Mouse (Mus musculus): ENCODE data around the gene Lmna. TPM values are rescaled to one million over a fixed set of nuclear protein-coding genes. Genes with fewer than 3 reads are reported as not detected.

Lmna gene
- polyA plus RNA-seq, 1 experiment from 2014 or later = 189 TPM

GRCm38 (mm10) chr3:88447676-88448183 is 62.0 kb downstream of the Lmna start:
- Histone ChIP-seq H3K4me1 (peaks cover 29% of the 10 kb centered on the region), H3K4me2 (no peak overlapping the region), H3K9ac (no peak overlapping the region), H3K9me3 (replicated peaks) (no peaks in the 10 kb centered on the region), H3K27ac (no peak overlapping the region), H3K27me3 (replicated peaks) (peaks cover 77% of the 10 kb centered on the region), H3K4me3 (no peak overlapping the region), H3K36me3 (no peaks in the 10 kb centered on the region)
- ATAC-seq = no peak
- 42% methylated on average over 8 of the region's 8 CpGs for WGBS (ENCODE audit: insufficient replicate concordance)

- H3K9me3 ChIP-seq (replicated peaks) = no peaks in the 10 kb centered on the region
- no peak overlapping the region for H3K27ac ChIP-seq
- peaks cover 29% of the 10 kb centered on the region for H3K4me1 ChIP-seq
- no peak overlapping the region for H3K9ac ChIP-seq
- WGBS (ENCODE audit: insufficient replicate concordance) = 37% methylated on average over 8 of the region's 8 CpGs
- no peaks in the 10 kb centered on the region for H3K36me3 ChIP-seq
- no peak for ATAC-seq
- H3K4me2 ChIP-seq = no peak overlapping the region
- H3K4me3 ChIP-seq = no peak overlapping the region
- H3K27me3 ChIP-seq (replicated peaks) = peaks cover 77% of the 10 kb centered on the region
Observed at GRCm38 (mm10) chr3:88446471-88447123, 63.2 kb downstream of the Lmna start.

- no peak overlapping the region for H3K4me3 ChIP-seq
- H3K4me1 ChIP-seq = peaks cover 25% of the 10 kb centered on the region
- H3K9ac ChIP-seq = no peak overlapping the region
- H3K4me2 ChIP-seq = no peak overlapping the region
- H3K27ac ChIP-seq = no peak overlapping the region
- ATAC-seq = peak; percentile 55
- no peaks in the 10 kb centered on the region for H3K36me3 ChIP-seq
- peaks cover 77% of the 10 kb centered on the region for H3K27me3 ChIP-seq (replicated peaks)
- H3K9me3 ChIP-seq (replicated peaks) = no peaks in the 10 kb centered on the region
- WGBS (ENCODE audit: insufficient replicate concordance) = 34% methylated on average over 7 of the region's 7 CpGs
Observed at GRCm38 (mm10) chr3:88442888-88443287, 66.9 kb downstream of the Lmna start.

- no peak for ATAC-seq
- peaks cover 77% of the 10 kb centered on the region for H3K27me3 ChIP-seq (replicated peaks)
- H3K9me3 ChIP-seq (replicated peaks) = no peaks in the 10 kb centered on the region
- WGBS (ENCODE audit: insufficient replicate concordance) = 74% methylated on average over 12 of the region's 12 CpGs
- H3K9ac ChIP-seq = no peak overlapping the region
- no peak overlapping the region for H3K4me2 ChIP-seq
- no peak overlapping the region for H3K27ac ChIP-seq
- no peak overlapping the region for H3K4me3 ChIP-seq
- H3K36me3 ChIP-seq = no peaks in the 10 kb centered on the region
- peaks cover 24% of the 10 kb centered on the region for H3K4me1 ChIP-seq
Observed at GRCm38 (mm10) chr3:88442488-88442887, 67.3 kb downstream of the Lmna start.

GRCm38 (mm10) chr3:88440500-88441381 is 69.0 kb downstream of the Lmna start:
- H3K9ac ChIP-seq = peak overlapping the region; percentile 13; the same call in 1 of the 2 replicates

GRCm38 (mm10) chr3:88439582-88439981 is 70.2 kb downstream of the Lmna start:
- Histone ChIP-seq H3K36me3 (no peaks in the 10 kb centered on the region), H3K4me1 (peaks cover 32% of the 10 kb centered on the region), H3K4me2 (no peak overlapping the region), H3K27me3 (replicated peaks) (peaks cover 80% of the 10 kb centered on the region), H3K9me3 (replicated peaks) (no peaks in the 10 kb centered on the region), H3K9ac (no peak overlapping the region), H3K4me3 (no peak overlapping the region), H3K27ac (no peak overlapping the region)
- 61% methylated on average over 4 of the region's 4 CpGs for WGBS (ENCODE audit: insufficient replicate concordance)
- ATAC-seq = no peak

More at GRCm38 (mm10) chr3:88440500-88441381, 69.0 kb downstream of the Lmna start:
- H3K27me3 ChIP-seq (replicated peaks) = peaks cover 80% of the 10 kb centered on the region
- peak overlapping the region; percentile 54 for H3K4me2 ChIP-seq
- H3K4me3 ChIP-seq = peak overlapping the region; percentile 25; the same call in 1 of the 2 replicates
- ATAC-seq = no peak
- H3K9me3 ChIP-seq (replicated peaks) = no peaks in the 10 kb centered on the region
- no peaks in the 10 kb centered on the region for H3K36me3 ChIP-seq
- 13% methylated on average over 27 of the region's 27 CpGs for WGBS (ENCODE audit: insufficient replicate concordance)
- H3K27ac ChIP-seq = no peak overlapping the region
- peaks cover 32% of the 10 kb centered on the region for H3K4me1 ChIP-seq

- no peak overlapping the region for H3K4me3 ChIP-seq
- WGBS (ENCODE audit: insufficient replicate concordance) = 70% methylated on average over 10 of the region's 10 CpGs
- no peaks in the 10 kb centered on the region for H3K9me3 ChIP-seq (replicated peaks)
- H3K4me2 ChIP-seq = peak overlapping the region; percentile 61; the same call in 1 of the 2 replicates
- no peaks in the 10 kb centered on the region for H3K36me3 ChIP-seq
- H3K4me1 ChIP-seq = peaks cover 29% of the 10 kb centered on the region
- peaks cover 70% of the 10 kb centered on the region for H3K27me3 ChIP-seq (replicated peaks)
- ATAC-seq = no peak
- H3K9ac ChIP-seq = no peak overlapping the region
- H3K27ac ChIP-seq = no peak overlapping the region
Observed at GRCm38 (mm10) chr3:88437454-88437853, 72.3 kb downstream of the Lmna start.

GRCm38 (mm10) chr3:88436395-88437201 is 73.2 kb downstream of the Lmna start:
- Histone ChIP-seq H3K9ac (peak overlapping the region; percentile 32), H3K27me3 (replicated peaks) (peaks cover 62% of the 10 kb centered on the region), H3K36me3 (no peaks in the 10 kb centered on the region), H3K27ac (no peak overlapping the region), H3K4me2 (peak overlapping the region; percentile 61), H3K4me1 (peaks cover 29% of the 10 kb centered on the region), H3K9me3 (replicated peaks) (no peaks in the 10 kb centered on the region), H3K4me3 (peak overlapping the region; percentile 35)
- WGBS (ENCODE audit: insufficient replicate concordance) = 11% methylated on average over 29 of the region's 29 CpGs
- peak; percentile 75 for ATAC-seq

- Histone ChIP-seq H3K27me3 (replicated peaks) (peaks cover 52% of the 10 kb centered on the region), H3K27ac (no peak overlapping the region), H3K9me3 (replicated peaks) (no peaks in the 10 kb centered on the region), H3K4me2 (no peak overlapping the region), H3K4me1 (peaks cover 22% of the 10 kb centered on the region), H3K9ac (no peak overlapping the region), H3K36me3 (no peaks in the 10 kb centered on the region), H3K4me3 (no peak overlapping the region)
- no peak for ATAC-seq
- WGBS (ENCODE audit: insufficient replicate concordance) = 67% methylated on average over 10 of the region's 10 CpGs
Observed at GRCm38 (mm10) chr3:88435515-88435914, 74.2 kb downstream of the Lmna start.
